Mouse (Mus musculus): ENCODE data around the gene Large1. TPM values are rescaled to one million over a fixed set of nuclear protein-coding genes. Genes with fewer than 3 reads are reported as not detected.

The Large1 gene
- polyA plus RNA-seq, 1 experiment from 2014 or later: 8.7 TPM

- no peak for ATAC-seq (replicated peaks; ENCODE audit: insufficient number of reproducible peaks, low FRiP score, low TSS enrichment)
- Histone ChIP-seq H3K36me3 (ENCODE audit: control insufficient read depth, insufficient read depth, low read length) (no peaks in the 10 kb centered on the region), H3K9me3 (replicated peaks; ENCODE audit: control insufficient read depth, low read length) (no peaks in the 10 kb centered on the region), H3K4me3 (ENCODE audit: low read depth, low read length) (no peak overlapping the region), H3K27ac (ENCODE audit: low read depth, low read length) (no peak overlapping the region), H3K4me1 (ENCODE audit: control insufficient read depth, insufficient read depth, low read length) (no peaks in the 10 kb centered on the region), H3K9ac (ENCODE audit: low read depth, low read length) (no peak overlapping the region), H3K4me2 (no peak overlapping the region), H3K27me3 (ENCODE audit: control insufficient read depth, insufficient read depth, low read length) (no peaks in the 10 kb centered on the region)
- 64% methylated on average over 1 of the region's 1 CpGs for WGBS (ENCODE audit: insufficient replicate concordance)
Measured at GRCm38 (mm10) chr8:73061410-73061809, 291.9 kb downstream of the Large1 start.

- H3K4me2 ChIP-seq: no peak overlapping the region
- H3K36me3 ChIP-seq (ENCODE audit: control insufficient read depth, insufficient read depth, low read length): no peaks in the 10 kb centered on the region
- H3K4me1 ChIP-seq (ENCODE audit: control insufficient read depth, insufficient read depth, low read length): no peaks in the 10 kb centered on the region
- H3K27me3 ChIP-seq (ENCODE audit: control insufficient read depth, insufficient read depth, low read length): no peaks in the 10 kb centered on the region
- no peaks in the 10 kb centered on the region for H3K9me3 ChIP-seq (replicated peaks; ENCODE audit: control insufficient read depth, low read length)
- H3K9ac ChIP-seq (ENCODE audit: low read depth, low read length): no peak overlapping the region
- ATAC-seq (replicated peaks; ENCODE audit: insufficient number of reproducible peaks, low FRiP score, low TSS enrichment): no peak
- 71% methylated on average over 1 of the region's 1 CpGs for WGBS (ENCODE audit: insufficient replicate concordance)
- no peak overlapping the region for H3K4me3 ChIP-seq (ENCODE audit: low read depth, low read length)
- no peak overlapping the region for H3K27ac ChIP-seq (ENCODE audit: low read depth, low read length)
Measured at GRCm38 (mm10) chr8:73054726-73055125, 298.6 kb downstream of the Large1 start.

- H3K4me2 ChIP-seq: no peak overlapping the region
- no peak overlapping the region for H3K4me3 ChIP-seq (ENCODE audit: low read depth, low read length)
- H3K4me1 ChIP-seq (ENCODE audit: control insufficient read depth, insufficient read depth, low read length): no peaks in the 10 kb centered on the region
- no peak overlapping the region for H3K27ac ChIP-seq (ENCODE audit: low read depth, low read length)
- H3K27me3 ChIP-seq (ENCODE audit: control insufficient read depth, insufficient read depth, low read length): no peaks in the 10 kb centered on the region
- H3K9ac ChIP-seq (ENCODE audit: low read depth, low read length): no peak overlapping the region
- H3K36me3 ChIP-seq (ENCODE audit: control insufficient read depth, insufficient read depth, low read length): no peaks in the 10 kb centered on the region
- no peak for ATAC-seq (replicated peaks; ENCODE audit: insufficient number of reproducible peaks, low FRiP score, low TSS enrichment)
- no peaks in the 10 kb centered on the region for H3K9me3 ChIP-seq (replicated peaks; ENCODE audit: control insufficient read depth, low read length)
- WGBS (ENCODE audit: insufficient replicate concordance): 82% methylated on average over 3 of the region's 3 CpGs
Measured at GRCm38 (mm10) chr8:73053878-73054277, 299.5 kb downstream of the Large1 start.

- ATAC-seq (replicated peaks; ENCODE audit: insufficient number of reproducible peaks, low FRiP score, low TSS enrichment): no peak
- H3K27me3 ChIP-seq (ENCODE audit: control insufficient read depth, insufficient read depth, low read length): no peaks in the 10 kb centered on the region
- no peaks in the 10 kb centered on the region for H3K36me3 ChIP-seq (ENCODE audit: control insufficient read depth, insufficient read depth, low read length)
- no peak overlapping the region for H3K27ac ChIP-seq (ENCODE audit: low read depth, low read length)
- no peak overlapping the region for H3K4me3 ChIP-seq (ENCODE audit: low read depth, low read length)
- no peaks in the 10 kb centered on the region for H3K9me3 ChIP-seq (replicated peaks; ENCODE audit: control insufficient read depth, low read length)
- H3K9ac ChIP-seq (ENCODE audit: low read depth, low read length): no peak overlapping the region
- WGBS (ENCODE audit: insufficient replicate concordance): 97% methylated on average over 1 of the region's 1 CpGs
- no peaks in the 10 kb centered on the region for H3K4me1 ChIP-seq (ENCODE audit: control insufficient read depth, insufficient read depth, low read length)
- no peak overlapping the region for H3K4me2 ChIP-seq
Measured at GRCm38 (mm10) chr8:73052414-73052813, 300.9 kb downstream of the Large1 start.

- H3K9me3 ChIP-seq (replicated peaks; ENCODE audit: control insufficient read depth, low read length): no peaks in the 10 kb centered on the region
- H3K36me3 ChIP-seq (ENCODE audit: control insufficient read depth, insufficient read depth, low read length): no peaks in the 10 kb centered on the region
- H3K4me1 ChIP-seq (ENCODE audit: control insufficient read depth, insufficient read depth, low read length): no peaks in the 10 kb centered on the region
- no peaks in the 10 kb centered on the region for H3K27me3 ChIP-seq (ENCODE audit: control insufficient read depth, insufficient read depth, low read length)
- H3K27ac ChIP-seq (ENCODE audit: low read depth, low read length): no peak overlapping the region
- H3K9ac ChIP-seq (ENCODE audit: low read depth, low read length): no peak overlapping the region
- no peak for ATAC-seq (replicated peaks; ENCODE audit: insufficient number of reproducible peaks, low FRiP score, low TSS enrichment)
- WGBS (ENCODE audit: insufficient replicate concordance): 85% methylated on average over 3 of the region's 3 CpGs
- no peak overlapping the region for H3K4me3 ChIP-seq (ENCODE audit: low read depth, low read length)
- no peak overlapping the region for H3K4me2 ChIP-seq
Measured at GRCm38 (mm10) chr8:73048136-73048535, 305.2 kb downstream of the Large1 start.

- Histone ChIP-seq H3K4me1 (ENCODE audit: control insufficient read depth, insufficient read depth, low read length) (peaks cover 5% of the 10 kb centered on the region), H3K9me3 (replicated peaks; ENCODE audit: control insufficient read depth, low read length) (no peaks in the 10 kb centered on the region), H3K9ac (ENCODE audit: low read depth, low read length) (no peak overlapping the region), H3K27ac (ENCODE audit: low read depth, low read length) (no peak overlapping the region), H3K4me3 (ENCODE audit: low read depth, low read length) (no peak overlapping the region), H3K36me3 (ENCODE audit: control insufficient read depth, insufficient read depth, low read length) (no peaks in the 10 kb centered on the region), H3K4me2 (no peak overlapping the region), H3K27me3 (ENCODE audit: control insufficient read depth, insufficient read depth, low read length) (no peaks in the 10 kb centered on the region)
- ATAC-seq (replicated peaks; ENCODE audit: insufficient number of reproducible peaks, low FRiP score, low TSS enrichment): no peak
Measured at GRCm38 (mm10) chr8:73029787-73030186, 323.6 kb downstream of the Large1 start.

GRCm38 (mm10) chr8:73018241-73018640, 335.1 kb downstream of the Large1 start:
- Histone ChIP-seq H3K9ac (ENCODE audit: low read depth, low read length) (no peak overlapping the region), H3K36me3 (ENCODE audit: control insufficient read depth, insufficient read depth, low read length) (no peaks in the 10 kb centered on the region), H3K4me2 (no peak overlapping the region), H3K27ac (ENCODE audit: low read depth, low read length) (no peak overlapping the region), H3K27me3 (ENCODE audit: control insufficient read depth, insufficient read depth, low read length) (no peaks in the 10 kb centered on the region), H3K4me3 (ENCODE audit: low read depth, low read length) (no peak overlapping the region), H3K4me1 (ENCODE audit: control insufficient read depth, insufficient read depth, low read length) (no peaks in the 10 kb centered on the region), H3K9me3 (replicated peaks; ENCODE audit: control insufficient read depth, low read length) (no peaks in the 10 kb centered on the region)
- 79% methylated on average over 1 of the region's 1 CpGs for WGBS (ENCODE audit: insufficient replicate concordance)
- no peak for ATAC-seq (replicated peaks; ENCODE audit: insufficient number of reproducible peaks, low FRiP score, low TSS enrichment)

- Histone ChIP-seq H3K27me3 (ENCODE audit: control insufficient read depth, insufficient read depth, low read length) (no peaks in the 10 kb centered on the region), H3K27ac (ENCODE audit: low read depth, low read length) (no peak overlapping the region), H3K4me2 (no peak overlapping the region), H3K36me3 (ENCODE audit: control insufficient read depth, insufficient read depth, low read length) (no peaks in the 10 kb centered on the region), H3K9me3 (replicated peaks; ENCODE audit: control insufficient read depth, low read length) (no peaks in the 10 kb centered on the region), H3K4me3 (ENCODE audit: low read depth, low read length) (no peak overlapping the region), H3K9ac (ENCODE audit: low read depth, low read length) (no peak overlapping the region), H3K4me1 (ENCODE audit: control insufficient read depth, insufficient read depth, low read length) (no peaks in the 10 kb centered on the region)
- WGBS (ENCODE audit: insufficient replicate concordance): 95% methylated on average over 1 of the region's 1 CpGs
- no peak for ATAC-seq (replicated peaks; ENCODE audit: insufficient number of reproducible peaks, low FRiP score, low TSS enrichment)
Measured at GRCm38 (mm10) chr8:73017601-73018000, 335.7 kb downstream of the Large1 start.

- no peak overlapping the region for H3K4me3 ChIP-seq (ENCODE audit: low read depth, low read length)
- H3K4me2 ChIP-seq: no peak overlapping the region
- ATAC-seq (replicated peaks; ENCODE audit: insufficient number of reproducible peaks, low FRiP score, low TSS enrichment): no peak
- WGBS (ENCODE audit: insufficient replicate concordance): 90% methylated on average over 2 of the region's 2 CpGs
- H3K27ac ChIP-seq (ENCODE audit: low read depth, low read length): no peak overlapping the region
- H3K27me3 ChIP-seq (ENCODE audit: control insufficient read depth, insufficient read depth, low read length): no peaks in the 10 kb centered on the region
- H3K9ac ChIP-seq (ENCODE audit: low read depth, low read length): no peak overlapping the region
- no peaks in the 10 kb centered on the region for H3K4me1 ChIP-seq (ENCODE audit: control insufficient read depth, insufficient read depth, low read length)
- H3K36me3 ChIP-seq (ENCODE audit: control insufficient read depth, insufficient read depth, low read length): no peaks in the 10 kb centered on the region
- no peaks in the 10 kb centered on the region for H3K9me3 ChIP-seq (replicated peaks; ENCODE audit: control insufficient read depth, low read length)
Measured at GRCm38 (mm10) chr8:73016303-73016702, 337.0 kb downstream of the Large1 start.
